Mouse (Mus musculus) left cerebral cortex, adult 18-20 months (tissue): ENCODE results near the gene Rab3d. TPM values are rescaled to one million over a fixed set of nuclear protein-coding genes. Genes with fewer than 3 reads are reported as not detected.

Source experiments
- DNase-seq, 2 experiments: peaks; one replicate each; pipeline ENCODE4 v3.0.0; 2021 to 2022; ENCODE audit warnings: low spot score in 2 of 2, mixed read lengths in 1 of 2
- total RNA-seq, 2 experiments: library from RNA; stranded (reverse); gene quantifications; 2 replicates each; pipeline ENCODE4 v1.2.3; 2021

The Rab3d gene
- total RNA-seq, 2 experiments from 2014 or later: 13.8 to 14.0 TPM

GRCm38 (mm10) chr9:21943046-21943445 lies 25.1 kb upstream of the Rab3d start:
- DNase-seq: no peak

GRCm38 (mm10) chr9:21938234-21938855 lies 20.4 kb upstream of the Rab3d start:
- no peak for DNase-seq

- DNase-seq: peak in 1 of 2 experiments; percentile 52
Observed at GRCm38 (mm10) chr9:21937711-21938175, 19.8 kb upstream of the Rab3d start.

DNA sequence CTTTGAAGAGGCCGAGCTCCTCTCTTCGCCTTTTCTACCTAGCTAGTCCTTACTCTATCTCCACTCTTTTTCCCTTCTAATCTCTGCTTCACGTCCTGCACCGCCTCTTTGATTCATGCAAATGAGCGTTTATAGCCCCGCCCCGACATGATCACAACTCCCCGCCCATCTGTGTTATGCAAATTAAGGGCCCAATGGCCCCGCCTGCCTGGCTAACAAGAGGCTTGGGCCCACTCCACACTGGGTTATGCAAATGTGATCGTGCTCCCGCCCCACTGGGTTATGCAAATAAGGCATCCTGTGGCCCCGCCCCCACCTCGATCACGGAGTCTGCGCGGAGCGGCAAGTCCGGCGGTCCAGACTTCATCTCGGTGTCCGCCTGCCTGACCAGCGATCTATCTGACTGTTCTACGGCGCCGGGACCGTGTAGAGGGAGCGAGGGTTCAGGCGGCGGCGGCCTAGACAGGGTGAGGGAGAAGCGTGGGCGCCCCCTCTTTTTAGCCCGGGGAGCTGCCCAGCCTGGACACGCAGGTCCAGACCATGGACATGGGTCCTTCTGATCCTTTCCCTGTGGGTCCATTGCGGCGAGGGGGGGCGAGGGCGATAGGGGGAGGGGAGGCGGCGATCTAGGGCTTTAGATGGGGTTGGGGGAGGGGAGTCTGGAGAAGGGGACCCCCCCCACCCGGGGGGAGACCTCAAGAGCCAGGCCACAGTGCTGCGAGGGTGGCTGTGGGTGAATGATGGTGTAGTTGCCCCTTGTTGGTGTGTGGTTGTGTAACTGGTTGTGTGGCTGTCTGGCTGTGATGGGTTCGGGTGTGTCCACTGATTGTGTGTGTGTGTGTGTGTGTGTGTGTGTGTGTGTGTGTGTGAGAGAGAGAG lies 18.9 kb upstream of the Rab3d start, which contains the start of gene Plppr2:
Gene Plppr2 (plus strand): TSS at position 342 of the 879 bp plus-strand sequence.
- DNase-seq: peak; percentile 98

DNA sequence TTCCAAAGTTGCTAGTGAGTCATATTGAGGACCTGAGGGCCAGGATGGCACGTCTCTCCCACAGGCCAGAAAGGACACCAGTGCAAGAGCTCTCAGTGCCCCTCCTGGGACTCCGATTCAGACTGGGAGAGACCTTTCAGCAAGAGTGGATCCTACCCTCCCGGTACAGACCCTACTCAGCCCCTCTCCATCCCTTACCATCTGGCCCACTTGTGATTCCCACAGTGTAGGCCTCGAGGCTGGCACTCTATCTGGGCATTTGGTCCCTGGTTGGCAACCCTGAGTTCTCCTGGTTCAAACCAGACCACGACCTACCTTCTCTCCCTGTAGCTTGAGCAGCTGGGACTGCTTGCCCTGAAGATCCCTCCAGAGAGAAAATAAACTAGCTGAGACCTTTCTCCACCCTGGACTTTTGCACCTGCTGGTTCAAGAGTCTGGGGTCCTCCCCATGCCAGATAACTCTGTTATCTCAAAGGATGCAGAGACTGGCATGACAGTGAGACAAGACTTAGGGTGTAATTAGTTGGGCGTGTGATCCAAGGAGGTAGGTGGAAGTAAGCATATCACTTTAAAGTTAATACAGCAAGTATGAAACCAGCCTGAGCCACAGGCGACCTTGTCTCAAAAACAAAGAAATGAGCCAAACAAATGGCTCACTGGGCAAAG lies 17.6 kb upstream of the Rab3d start:
- no peak for DNase-seq

DNA sequence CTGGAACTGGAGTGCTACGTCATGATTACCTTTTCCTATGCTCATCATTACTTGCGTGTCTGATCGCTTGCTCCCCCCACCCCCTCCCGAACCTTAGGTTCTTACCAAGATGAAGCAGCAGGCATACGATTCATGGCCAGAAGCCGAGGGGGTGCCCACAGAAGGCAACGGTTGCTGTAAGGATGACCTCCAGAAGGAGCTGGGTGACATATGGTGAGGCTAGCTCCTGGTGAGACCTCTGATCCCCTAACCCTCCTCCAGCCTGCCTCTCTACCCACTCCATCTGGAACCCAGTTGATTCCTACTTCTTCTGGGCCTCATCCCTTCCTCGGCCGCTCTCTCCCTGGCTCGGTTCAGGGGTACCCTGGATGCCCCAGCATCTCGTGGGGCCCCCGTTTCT lies 16.0 kb upstream of the Rab3d start:
- DNase-seq: no peak

- no peak for DNase-seq
Observed at GRCm38 (mm10) chr9:21932445-21933137, 14.6 kb upstream of the Rab3d start.

DNA sequence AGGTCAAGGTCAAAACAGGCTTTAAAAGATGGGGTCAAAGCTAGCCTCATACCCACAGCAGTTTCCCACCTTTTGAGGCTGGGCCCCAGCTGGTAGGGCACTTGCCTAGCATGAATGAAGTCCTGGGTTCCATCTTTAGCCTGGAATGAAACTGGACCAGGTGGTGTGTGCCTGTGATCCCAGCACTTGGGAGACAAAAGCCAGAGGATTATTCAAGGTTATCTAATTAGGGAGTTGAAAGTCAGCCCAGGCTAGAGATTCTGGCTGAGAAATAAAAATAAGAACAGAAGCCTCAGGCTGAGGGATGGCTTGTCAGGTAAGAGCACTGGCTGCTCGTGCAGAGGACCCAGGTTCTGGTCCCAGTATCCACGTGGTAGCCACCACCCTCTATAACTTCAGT lies 14.0 kb upstream of the Rab3d start:
- no peak for DNase-seq

DNA sequence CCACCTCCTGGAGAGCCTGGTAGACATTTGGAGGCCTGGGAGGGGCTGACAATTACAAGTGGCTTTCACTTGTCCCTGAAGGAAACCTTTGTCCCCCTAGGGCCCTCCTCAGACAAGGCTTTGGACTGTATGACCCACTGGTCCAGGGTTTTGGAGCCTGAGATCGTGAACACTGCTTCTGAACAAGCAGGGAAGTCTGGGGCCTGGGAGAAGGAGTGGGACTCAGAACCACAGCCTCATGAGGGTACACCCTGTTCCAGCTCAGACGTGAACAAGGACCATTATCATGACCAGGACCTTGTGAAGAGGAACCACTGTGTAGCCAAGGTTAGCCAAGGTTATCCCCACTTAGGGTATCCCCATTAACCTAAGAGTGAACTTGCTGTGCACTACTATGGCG lies 11.2 kb upstream of the Rab3d start:
- no peak for DNase-seq

GRCm38 (mm10) chr9:21927208-21927753 lies 9.3 kb upstream of the Rab3d start, which contains the start of the genes Ccdc159 and Tmem205:
Gene Ccdc159, plus strand, starts transcription at chr9:21927471.
Gene Tmem205, minus strand, starts transcription at chr9:21927556.
- peak; percentile 89 to 94 for DNase-seq

DNA sequence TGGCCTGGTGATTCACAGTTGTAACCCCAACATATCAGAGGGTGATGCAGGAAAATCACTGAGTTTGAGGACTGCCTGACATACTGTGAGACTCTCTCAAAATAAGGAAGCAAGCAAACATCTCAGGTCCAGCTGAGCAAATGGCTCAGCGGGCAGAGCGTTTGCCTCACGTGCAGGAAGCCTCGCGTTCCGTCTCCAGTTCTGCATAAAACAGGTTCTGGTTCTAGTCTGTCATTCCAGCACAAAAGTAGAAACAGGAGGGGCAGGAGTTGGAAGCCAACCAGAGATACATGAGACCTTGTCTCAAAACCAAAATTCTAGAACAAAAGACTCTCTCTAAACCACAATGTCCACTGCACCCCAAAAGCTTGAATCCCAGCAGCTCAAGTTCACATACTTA lies 8.8 kb upstream of the Rab3d start:
- no peak for DNase-seq

- no peak for DNase-seq
Observed at GRCm38 (mm10) chr9:21926155-21926554, 8.2 kb upstream of the Rab3d start.

GRCm38 (mm10) chr9:21925506-21925905 lies 7.5 kb upstream of the Rab3d start:
- no peak for DNase-seq

GRCm38 (mm10) chr9:21925034-21925433 lies 7.0 kb upstream of the Rab3d start:
- no peak for DNase-seq

- no peak for DNase-seq
Observed at GRCm38 (mm10) chr9:21924099-21924493, 6.1 kb upstream of the Rab3d start.

DNA sequence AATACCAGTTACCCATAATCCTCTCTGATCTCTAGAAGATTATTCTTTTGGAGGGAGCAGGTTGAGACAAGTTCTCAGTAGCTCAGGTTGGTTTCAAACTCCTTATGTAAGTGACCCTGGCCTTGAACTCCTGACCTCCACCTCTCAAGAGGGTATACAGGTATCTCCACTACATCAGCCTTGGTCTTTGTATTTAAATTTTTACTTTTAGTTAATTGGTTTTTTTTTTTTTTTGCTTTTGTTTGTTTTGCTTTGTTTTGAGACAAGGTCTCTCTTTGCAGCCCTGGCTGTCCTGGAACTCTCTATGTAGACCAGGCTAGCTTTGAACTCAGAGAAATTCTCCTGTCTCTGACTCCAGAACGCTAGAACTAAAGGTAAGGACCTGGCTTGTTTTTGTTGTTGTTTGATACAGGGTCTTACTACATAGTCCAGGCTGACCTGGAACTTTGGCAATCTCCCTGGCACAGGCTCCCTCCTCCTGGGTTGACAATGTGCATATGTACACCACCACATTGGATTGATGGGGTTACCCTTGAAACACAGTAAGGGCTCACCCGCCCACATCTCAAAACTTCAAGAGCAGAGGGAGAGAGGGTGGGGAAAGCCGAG lies 5.6 kb upstream of the Rab3d start:
- DNase-seq: no peak

DNA sequence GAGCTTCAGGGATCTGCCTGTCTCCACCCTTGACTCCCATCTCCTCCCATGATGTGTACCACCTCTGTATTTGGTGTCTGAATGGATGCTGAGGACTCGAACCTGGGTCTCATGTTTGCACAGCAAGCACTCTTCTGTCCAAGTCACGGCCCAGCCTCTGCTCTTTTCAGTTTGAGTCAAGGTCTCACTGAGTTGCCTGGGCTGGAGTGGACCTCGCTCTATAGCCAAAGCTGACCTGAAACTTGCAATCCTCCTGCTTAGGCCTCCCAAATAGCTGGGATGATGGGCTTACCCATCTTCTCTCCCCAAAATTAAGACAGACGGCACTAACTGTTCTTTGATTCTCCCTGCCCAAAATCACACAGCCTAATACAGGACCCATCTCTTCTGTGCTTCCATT lies 5.0 kb upstream of the Rab3d start:
- no peak for DNase-seq

- DNase-seq: peak; percentile 36 to 37
Observed at GRCm38 (mm10) chr9:21918692-21919384, 846 bp upstream of the Rab3d start.

DNA sequence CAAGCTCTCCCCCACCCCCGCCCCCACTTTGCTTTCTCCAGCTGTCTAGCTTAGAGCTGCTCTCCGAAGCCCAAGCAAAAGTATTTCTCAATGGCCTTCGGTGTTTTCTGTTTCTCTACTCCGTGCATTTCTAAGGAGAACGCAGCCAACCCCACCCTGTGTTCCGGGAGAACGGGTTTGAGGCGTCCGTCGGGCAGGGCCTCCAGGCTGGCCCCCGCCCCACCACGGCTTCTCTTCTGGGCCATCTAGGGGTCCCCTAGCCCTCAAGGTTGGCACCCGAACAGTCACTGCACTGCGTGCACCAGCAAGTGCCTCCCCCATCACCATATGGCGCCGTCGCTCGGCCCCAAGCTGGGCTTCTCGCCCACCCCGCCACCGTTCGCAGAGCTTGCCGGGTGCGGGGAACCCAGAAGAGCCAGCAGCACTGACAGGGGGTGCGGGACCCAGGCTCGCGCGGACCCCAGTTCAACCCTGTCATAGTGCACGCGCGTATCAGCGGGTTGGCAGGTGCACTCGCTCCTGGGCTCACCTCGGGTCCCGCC lies 428 bp downstream of the Rab3d start:
- DNase-seq: peak; percentile 82 to 86
